Mouse (Mus musculus): ENCODE data around the gene Sva.

Gene Sva

DNA sequence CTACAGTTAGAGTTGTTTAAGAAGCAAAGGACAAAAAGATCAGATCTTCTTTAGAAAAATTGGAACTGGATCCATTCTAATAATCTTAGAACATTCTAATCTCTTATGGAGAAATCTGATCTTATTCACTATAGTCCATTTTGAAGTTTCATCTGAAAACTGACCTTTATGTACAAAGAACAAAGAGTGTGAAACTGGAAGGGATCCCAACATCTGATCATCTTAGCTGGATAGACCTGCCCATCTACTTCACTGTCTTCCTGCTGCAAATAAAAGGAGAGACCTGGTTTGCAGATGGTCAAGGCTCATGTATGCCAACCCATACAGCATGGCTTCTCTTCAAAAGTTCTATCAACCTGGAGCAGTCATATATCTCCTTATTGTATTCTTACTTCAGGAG, at the start of gene Sva:
Gene Sva, plus strand, starts transcription at position 301 of the 400 bp plus-strand sequence.
- no peak for DNase-seq (ENCODE audit: extremely low spot score, low read depth, low spot score)
